Mouse (Mus musculus): ENCODE data around the gene Vac14. TPM values are rescaled to one million over a fixed set of nuclear protein-coding genes. Genes with fewer than 3 reads are reported as not detected.

Vac14 gene
- total RNA-seq, 2 experiments from 2014 or later = 24.4 to 26.1 TPM

DNA sequence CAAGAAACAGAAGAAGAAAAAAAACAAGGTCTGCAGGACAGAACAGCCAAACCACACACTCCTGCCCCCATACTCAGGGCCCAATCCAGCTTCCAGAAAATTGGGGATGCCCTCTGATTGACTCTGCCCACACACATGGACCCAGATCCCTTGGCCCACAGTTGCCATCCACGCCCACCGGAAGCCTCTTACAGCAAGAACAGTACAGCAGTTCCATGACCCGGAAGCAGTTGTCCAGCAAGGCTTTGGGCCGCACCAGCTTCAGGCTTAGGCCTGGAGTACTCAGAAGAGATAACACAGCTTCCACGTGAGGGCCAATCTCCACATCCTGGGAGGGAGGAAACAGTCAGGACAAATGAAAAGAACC is 124.0 kb downstream of the Vac14 start:
- DNase-seq (ENCODE audit: low spot score in 2 of 2) = no peak

DNA sequence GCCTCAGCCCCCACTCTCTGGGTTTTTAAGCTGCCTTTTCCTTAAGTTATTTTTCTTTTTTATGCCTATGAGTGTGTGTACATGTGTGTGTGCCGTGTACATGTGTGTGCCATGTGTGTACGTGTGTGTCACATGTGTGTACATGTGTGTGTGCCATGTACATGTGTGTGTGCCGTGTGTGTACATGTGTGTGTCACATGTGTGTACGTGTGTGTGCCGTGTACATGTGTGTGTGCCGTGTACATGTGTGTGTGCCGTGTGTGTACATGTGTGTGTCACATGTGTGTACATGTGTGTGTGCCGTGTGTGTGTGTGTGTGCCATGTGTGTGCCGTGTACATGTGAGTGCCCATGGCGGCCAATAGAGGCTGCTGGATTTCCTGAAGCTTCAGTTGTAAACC is 126.8 kb downstream of the Vac14 start:
- no peak for DNase-seq (ENCODE audit: low spot score in 2 of 2)

DNA sequence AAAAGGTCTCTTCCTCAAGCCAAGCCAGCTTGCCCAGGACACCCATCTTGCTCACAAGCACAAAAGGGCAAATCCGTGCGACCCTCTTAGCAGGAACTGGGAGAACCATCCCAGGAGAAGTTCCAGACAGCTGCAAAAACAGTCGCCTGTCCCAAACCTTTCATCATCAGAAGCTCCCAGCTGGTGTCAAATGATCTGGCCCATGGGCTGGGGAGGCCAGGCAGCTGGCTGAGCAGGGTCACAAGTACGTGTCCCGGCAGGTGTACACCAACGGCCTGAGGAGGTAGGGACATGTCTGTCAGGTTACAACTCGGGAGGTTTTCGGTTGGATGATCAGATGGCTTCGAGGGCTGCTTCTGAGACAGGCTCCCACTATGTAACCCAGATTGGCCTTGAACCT is 128.3 kb downstream of the Vac14 start:
- DNase-seq (ENCODE audit: low spot score in 2 of 2) = no peak

DNA sequence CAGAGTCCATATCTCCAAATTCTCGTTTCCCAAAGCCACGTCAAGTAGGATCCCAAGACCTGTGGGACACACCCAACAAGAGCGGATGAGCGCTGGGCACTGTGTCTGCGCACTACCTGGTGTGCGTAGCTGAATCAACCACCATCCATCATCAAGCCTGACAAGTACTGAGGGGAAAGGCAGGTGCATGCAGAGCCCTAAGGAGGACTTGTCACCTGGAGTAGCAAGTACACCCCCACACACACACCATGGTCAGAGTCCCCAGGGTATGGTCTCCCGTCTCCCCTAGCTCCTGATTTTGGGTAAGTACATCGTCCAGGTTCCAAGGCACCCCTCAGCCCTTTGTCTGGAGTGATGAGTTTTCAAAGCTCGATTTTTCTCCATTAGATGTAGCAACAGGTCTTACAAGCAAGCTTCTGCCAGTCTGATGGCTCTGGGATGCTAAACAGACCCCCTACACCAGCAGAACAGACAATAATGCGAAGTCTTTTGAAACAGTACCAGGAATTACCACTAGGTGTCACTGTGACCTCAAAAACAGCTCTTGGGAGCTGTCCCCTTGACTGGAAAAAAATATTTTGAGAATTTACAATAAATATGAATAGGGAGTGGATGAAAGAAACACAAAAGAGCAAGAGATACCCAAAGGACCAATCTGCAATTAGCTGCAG is 131.2 kb downstream of the Vac14 start:
- peak in 1 of 2 experiments; percentile 77 for DNase-seq (ENCODE audit: low spot score in 2 of 2)

DNA sequence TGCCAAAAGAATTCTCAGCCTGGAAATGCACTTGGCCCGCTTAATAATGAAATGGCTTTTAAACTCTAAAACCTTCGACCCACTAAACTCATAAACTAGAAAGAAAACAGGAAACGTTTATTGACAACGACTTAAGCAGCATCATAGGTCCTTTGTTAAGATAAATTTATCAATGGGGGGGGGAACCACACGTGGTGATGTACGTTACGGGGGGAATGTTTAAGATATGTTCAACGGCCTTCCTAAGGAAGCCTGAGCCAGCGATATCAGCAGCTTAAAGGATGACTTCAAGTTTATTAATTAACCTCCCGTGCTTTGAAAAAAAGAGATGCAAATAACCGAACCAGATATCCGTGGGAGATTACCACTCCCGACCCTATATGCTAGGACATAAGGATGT is 131.9 kb downstream of the Vac14 start:
- no peak for DNase-seq (ENCODE audit: low spot score in 2 of 2)

DNA sequence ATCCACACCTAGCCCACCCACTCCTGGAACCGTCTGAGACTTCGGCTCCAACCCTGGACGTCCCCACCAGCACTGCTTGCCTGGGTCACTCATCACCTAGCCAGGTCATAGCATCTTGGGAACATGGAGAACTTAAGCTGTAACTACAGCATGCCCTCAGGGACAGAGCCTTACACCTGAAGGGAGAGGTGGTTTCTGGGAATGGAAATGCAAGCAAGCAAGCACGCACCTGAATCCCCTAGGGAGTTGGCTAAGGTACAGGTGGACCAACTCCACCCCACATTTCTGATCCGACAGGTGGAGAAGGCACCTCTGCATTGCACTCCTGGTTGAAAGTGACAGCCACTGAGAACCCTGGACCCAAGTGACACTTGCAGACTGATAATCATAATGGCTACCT is 133.1 kb downstream of the Vac14 start:
- no peak for DNase-seq (ENCODE audit: low spot score in 2 of 2)

DNA sequence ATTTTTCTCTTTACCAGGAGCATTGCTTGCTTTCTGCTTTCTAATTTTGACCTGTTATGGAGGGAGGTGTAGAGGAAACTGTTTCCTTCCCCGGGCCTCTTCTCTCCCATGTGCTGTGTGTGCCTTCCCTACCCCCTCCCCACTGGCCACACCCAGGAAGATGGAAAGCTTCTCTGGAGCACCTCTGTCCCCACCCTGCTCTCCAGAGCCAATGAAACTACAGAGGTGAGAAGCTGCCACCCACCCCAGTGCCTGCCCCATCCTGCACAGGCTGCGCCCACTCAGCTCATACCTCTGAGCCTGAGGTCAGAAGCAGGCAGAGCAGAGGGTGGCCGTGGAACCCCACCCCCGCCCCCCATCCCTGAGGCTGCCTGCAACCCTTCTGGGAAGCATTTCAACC is 136.3 kb downstream of the Vac14 start:
- DNase-seq (ENCODE audit: low spot score in 2 of 2) = no peak

DNA sequence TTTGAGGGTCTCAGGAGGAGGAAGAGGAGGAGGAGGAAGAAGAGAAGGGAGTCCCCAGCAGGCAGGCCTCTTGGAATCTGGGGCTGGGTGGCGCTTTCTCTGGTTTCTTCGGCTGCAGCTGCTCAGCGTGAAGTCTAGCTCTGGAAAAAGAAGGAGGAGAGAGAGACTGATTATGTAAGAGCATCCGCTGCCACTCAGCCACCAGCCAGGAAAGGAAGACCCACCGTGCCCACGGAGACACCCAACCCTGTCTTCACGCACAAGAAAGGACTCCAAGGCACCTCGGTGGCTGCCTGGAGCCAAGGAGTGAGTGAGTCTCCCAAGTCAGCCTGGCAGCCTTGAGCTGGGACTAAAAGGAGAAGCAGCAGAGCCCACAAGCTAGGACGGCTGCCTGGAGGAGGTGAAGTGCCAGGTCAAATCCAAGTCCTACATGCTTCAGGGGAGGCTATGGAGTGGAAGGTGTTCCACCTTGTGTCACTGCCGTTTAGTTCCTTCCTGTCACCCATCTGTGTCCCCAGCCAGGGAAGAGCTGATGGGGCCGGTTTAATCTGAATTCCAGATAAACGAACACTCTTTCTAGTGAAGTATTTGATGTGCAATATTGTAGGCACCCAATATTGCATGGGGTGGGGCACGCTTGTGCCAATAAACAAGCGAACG is 137.3 kb downstream of the Vac14 start:
- peak; percentile 52 to 66 for DNase-seq (ENCODE audit: low spot score in 2 of 2)

DNA sequence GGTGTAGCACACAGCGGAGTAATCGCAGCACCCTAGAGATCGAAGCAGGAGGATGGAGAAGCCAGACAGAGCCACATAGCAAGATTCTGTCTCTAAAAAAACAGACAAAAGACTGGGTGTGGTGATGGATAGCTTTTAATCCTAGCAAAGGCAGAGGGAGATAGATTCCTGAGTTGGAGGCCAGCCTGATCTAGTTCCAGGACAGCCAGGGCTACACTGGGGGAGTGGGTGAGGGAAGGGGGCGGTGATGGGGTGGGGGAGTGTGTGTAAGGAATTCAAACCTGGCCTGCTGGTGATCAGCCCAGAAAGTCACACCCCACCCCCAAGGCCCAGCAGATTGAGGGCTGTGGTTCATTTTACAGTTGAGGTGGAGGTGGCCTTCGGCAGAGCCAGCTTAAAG is 137.8 kb downstream of the Vac14 start:
- DNase-seq (ENCODE audit: low spot score in 2 of 2) = no peak

DNA sequence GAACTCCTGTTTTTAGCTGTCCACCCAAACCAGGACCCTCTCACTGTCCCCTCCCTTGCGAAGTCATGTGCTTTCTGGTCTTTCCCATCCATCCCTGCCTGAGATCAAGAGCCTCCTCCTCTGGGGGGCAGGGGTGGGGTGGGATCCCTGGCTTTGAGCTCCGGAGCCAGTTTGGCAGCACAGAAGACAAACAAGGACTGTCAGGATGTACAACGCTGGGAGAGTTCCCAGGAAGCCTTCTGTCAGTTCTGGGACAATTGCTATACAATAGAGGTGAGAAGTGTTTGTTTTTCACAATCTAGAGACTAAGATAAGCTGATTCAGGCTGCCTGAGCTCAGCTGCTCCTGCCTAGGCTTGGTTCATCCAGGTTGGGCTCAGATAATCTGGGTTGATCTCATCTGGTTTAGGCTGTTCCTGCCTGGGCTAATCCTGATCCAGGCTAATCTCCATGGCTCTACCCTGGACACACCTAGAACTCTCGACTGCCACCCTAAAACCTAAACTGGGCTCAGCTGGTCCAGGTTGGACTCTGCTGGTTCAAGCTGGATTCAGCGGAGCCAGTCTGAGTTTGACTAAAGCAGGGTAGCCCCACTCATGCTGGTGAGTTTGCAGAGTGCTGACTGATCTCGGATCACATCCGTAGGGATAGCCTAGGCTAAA is 142.0 kb downstream of the Vac14 start:
- peak in 1 of 2 experiments; percentile 42 for DNase-seq (ENCODE audit: low spot score in 2 of 2)

DNA sequence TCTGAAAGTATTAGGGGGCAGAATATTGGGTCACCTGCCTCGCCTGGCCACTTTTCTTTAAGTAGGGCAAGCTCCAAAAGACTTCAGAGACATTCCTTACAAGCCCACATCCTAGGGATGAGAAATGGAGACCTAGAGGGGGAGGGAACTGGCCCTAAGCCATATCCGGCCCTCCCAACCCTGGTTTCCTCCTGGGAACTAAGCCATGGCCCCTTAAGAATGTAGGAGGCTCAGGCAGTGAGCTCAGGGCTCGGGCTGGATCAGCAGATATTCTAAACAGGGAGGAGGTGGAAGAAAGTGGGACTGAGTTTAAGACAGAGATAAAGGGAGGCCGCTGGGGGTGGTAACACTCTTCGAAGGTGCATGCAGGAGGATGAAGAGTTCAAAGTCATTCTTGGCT is 142.8 kb downstream of the Vac14 start:
- no peak for DNase-seq (ENCODE audit: low spot score in 2 of 2)

DNA sequence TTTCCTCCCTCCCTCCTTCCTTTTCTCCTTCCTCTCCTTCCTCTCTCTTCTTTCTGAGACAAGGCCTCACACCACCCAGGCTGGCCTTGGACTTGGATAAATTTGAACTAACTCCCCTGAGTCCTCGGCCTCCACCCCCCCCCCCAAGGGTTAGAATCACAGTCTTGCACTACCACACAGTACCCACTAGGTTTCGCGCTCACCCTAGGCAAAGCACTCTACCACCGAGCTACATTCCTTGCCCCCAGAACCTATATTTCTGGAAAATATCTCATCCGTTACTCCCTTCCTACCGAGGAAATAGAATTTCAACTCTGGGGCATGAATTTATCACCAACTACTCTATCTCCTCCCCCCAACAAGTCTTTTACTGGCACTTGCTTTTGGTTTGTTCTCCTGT is 143.6 kb downstream of the Vac14 start:
- no peak for DNase-seq (ENCODE audit: low spot score in 2 of 2)

DNA sequence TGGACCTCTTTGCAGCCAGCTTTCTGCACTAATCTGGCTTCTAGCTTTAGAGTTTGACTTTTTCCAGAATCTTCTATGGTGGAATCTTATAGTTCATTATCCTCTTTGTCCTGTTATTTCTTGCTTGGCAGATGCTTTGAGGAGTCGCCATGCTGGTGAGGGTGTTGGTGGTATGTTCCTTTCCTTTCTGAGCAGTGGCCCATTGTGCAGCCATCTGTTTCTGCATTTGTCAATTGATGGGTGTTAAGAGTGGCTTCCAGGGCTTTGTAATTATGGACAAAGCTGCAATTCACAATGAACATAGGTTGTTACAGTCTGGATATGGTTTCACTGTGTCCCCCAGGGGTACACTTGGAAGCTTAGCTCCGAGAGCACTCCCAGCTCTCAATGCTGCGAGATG is 146.3 kb downstream of the Vac14 start:
- DNase-seq (ENCODE audit: low spot score in 2 of 2) = peak in 1 of 2 experiments; percentile 67

DNA sequence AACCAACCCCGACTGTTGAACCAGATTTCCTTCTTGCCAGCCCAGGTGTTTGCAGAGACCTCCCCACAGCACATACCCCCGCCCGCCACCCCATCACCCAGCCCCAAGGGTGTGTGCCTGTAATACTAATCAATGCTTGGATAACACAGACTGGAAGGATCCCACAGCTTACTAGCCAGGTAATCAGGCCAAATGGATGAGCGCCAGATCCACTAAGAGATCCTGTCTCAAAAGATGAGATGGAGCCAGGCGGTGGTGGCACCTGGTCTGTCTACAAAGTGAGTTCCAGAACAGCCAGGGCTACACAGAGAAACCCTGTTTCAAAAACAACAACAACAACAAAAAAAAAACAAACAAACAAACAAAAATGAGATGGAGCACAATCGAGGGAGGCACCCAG is 148.9 kb downstream of the Vac14 start:
- no peak for DNase-seq (ENCODE audit: low spot score in 2 of 2)

Other genes starting within 250 kb of the Vac14 start
- 100 to 1,000 TPM; 213 to 214 TPM for gene Mtss1l, start 102.9 kb downstream of the Vac14 start, total RNA-seq (2021)
- 10 to 100 TPM; 71.0 to 72.6 TPM for gene Il34, start 187.3 kb downstream of the Vac14 start, total RNA-seq (2021)
- gene Cog4, start 228.0 kb downstream of the Vac14 start, total RNA-seq (2021) = 10 to 100 TPM; 60.9 to 61.3 TPM
- 10 to 100 TPM; 69.7 to 71.3 TPM for gene Sf3b3, start 228.2 kb downstream of the Vac14 start, total RNA-seq (2021)

Data from layer of hippocampus, adult 18-20 months (tissue).